Mouse (Mus musculus): ENCODE data around the gene Rnf5. TPM values are rescaled to one million over a fixed set of nuclear protein-coding genes. Genes with fewer than 3 reads are reported as not detected.
A peak's percentile ranks its signal among the peaks of the same experiment; 100 is the strongest.

Gene Rnf5
- total RNA-seq, 2 experiments from 2014 or later = 40.9 to 43.3 TPM

DNA sequence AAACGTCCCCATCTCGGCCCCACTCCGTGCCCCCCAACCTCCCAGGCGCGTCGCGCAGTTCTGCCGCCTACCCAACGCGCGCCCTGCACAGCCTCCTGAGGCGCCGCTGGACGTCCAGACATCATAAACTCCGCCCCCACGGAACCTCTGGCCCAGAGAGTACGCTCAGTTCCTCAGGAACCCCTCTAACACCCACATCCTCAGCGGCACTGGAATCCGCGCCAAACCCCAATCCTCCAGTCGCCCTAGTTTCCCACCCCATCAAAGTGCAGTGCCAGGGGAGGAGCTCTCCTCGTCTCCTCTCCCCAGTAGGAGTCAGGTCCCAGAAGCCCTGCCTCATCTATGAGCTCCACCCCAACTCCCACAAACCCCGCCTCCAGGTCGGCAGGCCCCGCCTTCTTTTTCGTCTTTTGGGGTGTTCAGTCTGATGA lies 28.8 kb upstream of the Rnf5 start:
- peak; percentile 91 to 93 for DNase-seq

DNA sequence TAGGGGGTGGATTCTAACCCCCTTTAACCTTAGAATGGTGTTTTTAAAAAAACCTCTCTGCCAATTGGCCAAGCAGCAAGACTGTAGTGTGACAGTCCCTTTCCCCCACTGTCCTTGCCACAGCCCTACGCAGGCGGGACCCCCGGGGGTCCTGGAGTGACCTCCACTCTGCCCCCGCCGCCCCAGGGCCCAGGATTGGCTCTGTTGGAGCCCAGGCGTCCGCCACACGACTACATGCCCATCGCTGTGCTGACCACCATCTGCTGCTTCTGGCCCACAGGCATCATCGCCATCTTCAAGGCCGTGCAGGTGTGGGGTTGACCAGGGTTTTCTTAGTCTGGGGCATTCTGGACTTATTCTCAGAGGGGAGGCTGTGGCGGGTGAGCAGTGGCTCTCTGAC lies 28.2 kb upstream of the Rnf5 start:
- no peak for DNase-seq

DNA sequence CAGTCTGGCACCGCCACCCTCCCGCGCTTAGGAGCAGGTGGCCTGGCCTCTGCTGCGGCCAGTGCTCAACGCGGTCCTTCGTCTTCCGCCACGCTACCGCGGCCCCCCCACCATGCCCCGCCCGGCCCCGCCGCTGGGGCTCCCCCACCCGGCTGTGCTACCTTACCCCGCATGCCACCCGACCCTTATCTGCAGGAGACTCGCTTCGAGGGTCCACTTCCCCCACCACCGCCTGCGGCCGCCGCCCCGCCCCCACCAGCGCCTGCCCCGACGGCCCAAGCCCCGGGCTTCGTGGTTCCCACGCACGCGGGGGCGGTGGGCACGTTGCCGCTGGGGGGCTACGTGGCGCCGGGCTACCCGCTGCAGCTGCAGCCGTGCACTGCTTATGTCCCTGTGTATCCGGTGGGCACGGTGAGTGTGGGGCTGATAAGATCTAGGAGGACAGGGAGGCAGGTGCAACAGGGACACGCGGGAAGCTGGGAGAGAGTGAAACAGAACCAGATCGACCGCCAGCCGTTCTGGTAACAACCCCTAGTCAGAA lies 27.3 kb upstream of the Rnf5 start:
- DNase-seq = no peak

DNA sequence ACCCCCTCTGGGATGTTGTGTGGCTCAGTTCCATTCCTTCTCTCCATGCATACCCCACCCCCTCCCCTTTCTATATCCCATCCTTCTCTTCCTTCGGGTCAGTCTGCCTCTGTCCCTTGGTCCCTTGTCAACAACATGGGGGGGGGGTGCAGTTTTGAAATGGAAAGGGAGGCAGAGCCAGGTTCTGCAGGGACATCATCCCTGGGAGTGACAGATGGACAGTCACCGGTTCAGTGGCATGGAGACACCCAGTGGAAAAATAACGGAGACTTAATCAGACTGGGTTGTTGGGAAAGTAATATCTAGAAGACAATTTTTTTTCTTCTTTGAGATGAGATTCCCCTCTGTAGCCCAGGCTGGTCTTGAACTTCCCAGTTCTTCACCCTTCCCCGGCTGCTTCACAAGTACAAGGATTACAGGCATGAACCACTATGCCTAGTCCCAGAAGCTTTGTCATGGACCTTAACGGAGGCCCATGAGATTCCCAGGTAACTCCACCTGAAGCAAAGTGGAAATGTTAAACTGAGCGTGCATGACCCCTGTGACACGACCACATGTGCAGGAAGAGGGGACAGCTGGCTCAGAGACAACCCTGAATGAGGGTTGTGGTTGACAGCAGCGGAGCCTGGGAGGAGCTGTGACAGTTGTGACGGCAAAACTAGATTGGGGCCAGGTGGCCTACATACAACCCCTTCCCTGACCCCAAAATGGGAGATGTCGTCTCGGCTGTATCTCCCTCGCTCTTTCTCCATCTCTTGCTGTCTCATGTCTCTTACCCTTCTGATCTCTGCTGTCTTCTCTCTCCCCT lies 26.5 kb upstream of the Rnf5 start:
- no peak for DNase-seq

DNA sequence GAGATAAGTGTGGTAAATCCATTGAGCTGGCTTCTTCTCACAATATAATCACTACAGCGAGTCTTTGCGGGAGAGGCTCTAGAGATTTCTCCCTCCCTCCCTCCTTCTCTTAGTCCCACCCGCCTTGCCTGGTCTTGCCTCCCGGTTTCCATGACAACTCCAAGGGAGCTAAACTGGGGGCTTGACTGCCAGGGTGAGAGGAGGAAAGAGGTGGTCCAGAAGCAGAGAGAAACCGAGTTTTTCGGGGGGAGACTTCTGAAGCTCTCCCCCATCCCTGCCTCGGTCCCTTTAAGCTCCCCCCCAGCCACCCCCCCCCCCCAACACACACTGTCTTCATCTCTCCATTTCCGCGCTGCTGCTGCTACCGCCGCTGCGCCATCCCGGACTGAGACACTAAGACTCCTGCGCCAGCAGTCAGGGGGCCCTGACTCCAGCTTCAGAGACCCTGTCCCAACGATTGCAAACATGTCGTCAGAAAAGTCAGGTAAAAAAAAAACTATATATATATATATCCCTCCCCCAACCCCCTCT lies 25.8 kb upstream of the Rnf5 start, which contains the start of gene Prrt1:
Gene Prrt1 (plus strand): TSS at position 313 of the 531 bp plus-strand sequence.
- peak in 1 of 2 experiments; percentile 44 for DNase-seq

DNA sequence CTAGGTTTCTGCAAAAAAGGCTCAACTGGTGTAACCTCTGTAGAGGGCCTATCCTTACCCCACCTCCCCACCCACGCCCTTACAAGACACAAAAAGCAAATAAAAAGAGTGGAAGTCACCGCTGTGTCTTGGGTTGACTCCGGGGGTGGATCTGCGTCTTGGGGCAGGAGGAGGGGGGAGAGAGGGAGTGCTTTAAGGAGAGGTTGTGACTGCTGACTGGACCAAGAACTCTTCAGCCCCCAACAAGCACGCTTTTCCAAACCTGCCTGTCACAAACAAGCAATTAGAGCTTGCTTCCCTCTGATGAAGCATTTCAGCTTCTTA lies 25.1 kb upstream of the Rnf5 start:
- no peak for DNase-seq

DNA sequence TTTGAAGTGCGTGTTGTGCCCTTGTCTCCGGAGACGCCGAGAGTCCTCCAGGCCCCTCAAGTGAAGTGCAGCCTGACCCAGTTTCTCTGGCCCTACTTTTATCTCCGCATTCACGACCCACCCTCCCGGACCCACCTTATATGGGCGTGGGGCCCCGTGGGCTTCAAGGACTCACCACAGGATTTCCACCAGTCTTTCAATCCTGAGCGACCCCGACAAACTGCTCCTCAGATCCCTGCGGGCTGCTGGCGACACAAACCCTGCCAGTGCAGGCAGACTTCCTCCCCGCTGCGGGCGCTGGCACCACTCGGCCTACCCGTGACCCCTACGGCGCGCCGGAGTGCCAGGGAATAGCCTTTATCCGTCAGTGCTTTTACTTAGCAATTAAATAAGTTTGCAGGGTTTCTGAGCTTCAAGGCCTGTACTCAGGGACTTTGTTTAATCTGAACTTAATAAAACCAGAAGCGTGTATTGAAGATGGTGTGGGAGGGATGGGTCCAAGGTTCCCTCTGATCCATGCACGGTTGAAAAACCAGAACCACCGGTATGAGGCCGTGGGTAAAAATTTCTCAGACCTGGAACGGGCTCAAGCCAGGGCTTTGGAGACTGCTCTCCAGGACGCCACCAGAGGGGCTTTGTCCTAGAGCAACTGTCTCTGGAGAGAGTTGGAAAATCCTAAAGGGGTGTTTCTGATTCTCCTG lies 24.6 kb upstream of the Rnf5 start, which contains the start of gene Ppt2:
Gene Ppt2 (minus strand): TSS at position 568 of the 701 bp plus-strand sequence.
- DNase-seq = peak; percentile 64 to 82

DNA sequence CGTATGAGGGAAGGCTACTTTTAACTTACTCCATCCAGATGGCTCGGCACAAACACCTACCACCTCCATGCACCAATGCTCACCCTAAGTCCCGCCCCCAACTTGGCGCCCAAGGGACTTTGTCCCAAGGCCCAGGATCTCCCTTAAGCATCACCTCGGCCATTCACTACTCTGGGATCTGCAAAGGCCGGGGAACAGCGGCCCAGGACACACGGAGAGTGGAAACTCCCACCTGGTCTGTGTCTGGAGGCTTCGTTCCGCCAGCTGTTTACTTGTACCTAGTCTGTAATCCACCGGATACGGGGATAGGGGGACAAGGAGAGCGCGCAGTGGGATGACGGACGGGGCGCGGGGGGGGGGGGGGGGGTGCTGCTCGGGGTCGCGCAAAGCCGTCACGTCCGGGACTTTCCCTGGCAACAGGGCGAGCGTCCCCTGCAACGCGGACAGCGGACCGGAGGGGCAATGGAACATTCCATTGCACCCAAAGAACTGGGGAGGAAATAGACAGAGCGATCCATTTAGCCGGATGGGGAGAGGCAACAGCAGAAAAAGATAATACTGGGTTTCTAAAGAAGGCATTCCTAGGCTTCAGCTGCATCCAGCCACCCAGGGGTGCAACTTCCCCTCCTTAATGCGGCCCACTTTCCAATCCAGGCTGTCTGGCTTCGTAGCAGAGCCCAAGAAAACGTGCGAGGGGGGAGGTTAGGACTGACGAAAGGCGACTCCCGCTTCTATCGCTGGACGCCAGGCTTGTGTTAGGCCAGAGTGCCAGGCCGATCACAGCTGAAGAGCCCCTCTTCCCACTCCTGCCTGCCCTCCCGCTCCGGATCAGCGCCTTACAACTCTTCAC lies 23.8 kb upstream of the Rnf5 start:
- DNase-seq = peak; percentile 90 to 94

DNA sequence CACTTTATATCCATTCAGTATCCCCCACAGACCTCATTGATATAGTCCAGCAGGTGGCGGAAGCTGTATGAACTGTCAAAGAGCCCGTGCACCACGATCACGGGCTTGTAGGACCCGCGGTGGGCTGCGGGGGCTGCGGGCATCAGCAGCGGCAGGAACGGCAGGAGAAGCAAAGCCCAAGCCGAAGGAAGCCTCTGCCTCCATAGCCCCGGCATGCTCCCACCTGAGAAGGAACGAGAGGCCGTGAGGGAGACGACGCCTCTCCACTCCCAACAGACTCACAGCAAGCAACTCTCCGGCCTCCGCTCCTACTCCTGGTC lies 23.2 kb upstream of the Rnf5 start:
- DNase-seq = no peak

DNA sequence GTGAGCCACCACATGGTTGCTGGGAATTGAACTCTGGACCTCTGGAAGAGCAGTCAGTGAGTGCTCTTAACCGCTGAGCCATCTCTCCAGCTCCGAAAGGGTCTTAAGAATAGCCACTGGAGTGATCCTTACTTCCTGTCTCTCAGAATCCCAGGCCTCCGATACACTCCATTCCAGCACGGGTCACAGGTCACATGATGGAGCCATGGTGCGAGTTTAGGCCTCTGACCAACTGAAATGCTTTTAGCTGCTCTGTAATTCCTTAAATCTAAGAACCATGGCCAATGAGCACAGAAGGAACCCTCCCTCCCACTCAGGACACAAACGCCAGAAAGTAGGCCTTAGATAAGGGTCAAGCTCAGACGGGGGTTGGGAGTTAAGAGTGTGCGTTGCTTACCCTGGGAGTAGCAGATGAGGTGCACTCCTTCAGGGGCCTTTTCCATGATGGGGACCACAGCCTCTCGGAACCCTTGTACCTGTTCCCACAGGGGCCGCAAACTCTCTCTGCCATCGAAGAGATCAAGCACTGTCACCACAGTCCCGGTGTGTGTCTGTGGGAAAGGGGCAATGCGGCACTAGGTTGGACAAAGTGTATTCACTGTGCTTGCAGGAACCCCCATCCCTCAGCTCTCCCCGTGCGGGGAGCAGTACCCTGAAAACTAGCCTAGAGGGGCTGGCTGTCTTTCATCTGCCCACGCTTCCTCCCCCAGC lies 22.7 kb upstream of the Rnf5 start:
- no peak for DNase-seq

DNA sequence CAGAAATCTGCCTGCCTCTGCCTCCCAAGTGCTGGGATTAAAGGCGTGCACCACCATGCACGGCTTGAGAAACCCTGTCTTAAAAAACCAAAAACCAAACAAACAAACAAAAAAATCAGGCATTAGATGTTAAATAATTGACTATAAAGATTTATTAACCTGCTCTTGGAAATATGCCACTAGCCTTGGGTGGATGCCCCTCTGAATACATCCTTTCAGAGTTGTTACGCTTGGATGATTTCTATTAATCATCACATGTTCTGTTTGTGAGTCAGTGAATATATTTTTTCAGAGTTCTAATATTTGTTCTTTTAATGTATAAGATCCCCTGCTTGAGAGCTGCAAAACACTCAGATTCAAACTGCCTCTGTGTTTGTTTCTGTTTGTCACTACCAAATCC lies 21.5 kb upstream of the Rnf5 start:
- DNase-seq = no peak

DNA sequence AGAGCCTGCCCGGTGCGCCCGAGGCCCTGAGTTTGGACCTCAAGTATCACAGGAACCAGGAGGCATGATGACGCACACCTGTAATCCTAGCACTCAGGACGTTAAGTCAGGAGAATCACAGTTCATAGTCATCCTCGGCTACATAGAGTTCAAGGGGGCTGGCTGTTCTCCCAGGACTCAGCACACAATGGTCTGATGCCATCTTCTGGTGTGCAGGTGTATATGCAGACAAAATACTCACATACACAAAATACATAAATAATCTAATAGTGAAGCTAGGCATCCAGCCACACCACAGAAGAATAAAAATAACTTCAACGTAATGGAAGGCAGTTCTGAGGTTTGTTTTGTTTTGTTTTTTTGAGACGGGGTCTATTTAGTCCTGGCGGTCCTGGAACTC lies 19.7 kb upstream of the Rnf5 start:
- DNase-seq = no peak

DNA sequence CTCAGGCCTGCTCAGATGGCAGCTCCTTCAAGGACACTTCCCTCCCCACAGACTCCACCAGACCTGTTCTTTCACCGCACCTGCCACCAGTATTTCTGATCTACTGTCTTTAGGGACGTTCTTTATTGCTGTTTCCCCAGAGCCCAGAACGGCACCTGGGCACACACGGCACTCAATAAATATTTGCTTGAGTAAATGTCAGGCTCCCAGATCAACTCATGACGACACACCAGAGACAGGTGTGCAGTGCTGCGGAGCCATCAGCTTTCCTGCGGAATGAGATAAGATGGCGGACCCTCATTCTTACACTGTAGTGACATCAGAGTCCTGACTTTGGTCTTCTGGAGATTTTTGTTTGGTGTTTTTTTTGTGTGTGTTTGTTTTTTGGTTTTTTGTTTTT lies 17.5 kb upstream of the Rnf5 start:
- DNase-seq = no peak

DNA sequence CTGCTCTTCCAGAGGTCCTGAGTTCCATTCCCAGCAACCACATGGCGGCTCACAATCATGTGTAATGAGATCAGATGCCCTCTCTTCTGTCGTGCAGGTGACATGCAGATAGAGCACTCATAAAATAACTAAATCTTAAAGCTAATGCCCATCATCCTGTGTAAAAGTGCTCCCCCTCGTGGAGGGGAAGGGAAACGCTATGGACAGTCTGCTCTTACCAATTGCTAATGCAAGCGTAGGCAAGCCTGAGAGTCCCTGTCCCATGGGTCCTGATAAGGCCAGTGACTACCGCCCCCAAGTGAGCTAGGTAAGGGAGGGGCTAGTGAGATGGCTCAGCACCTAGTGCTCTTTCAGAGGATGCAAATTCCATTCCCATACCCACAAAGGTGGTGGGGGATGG lies 15.5 kb upstream of the Rnf5 start:
- peak; percentile 71 to 89 for DNase-seq

DNA sequence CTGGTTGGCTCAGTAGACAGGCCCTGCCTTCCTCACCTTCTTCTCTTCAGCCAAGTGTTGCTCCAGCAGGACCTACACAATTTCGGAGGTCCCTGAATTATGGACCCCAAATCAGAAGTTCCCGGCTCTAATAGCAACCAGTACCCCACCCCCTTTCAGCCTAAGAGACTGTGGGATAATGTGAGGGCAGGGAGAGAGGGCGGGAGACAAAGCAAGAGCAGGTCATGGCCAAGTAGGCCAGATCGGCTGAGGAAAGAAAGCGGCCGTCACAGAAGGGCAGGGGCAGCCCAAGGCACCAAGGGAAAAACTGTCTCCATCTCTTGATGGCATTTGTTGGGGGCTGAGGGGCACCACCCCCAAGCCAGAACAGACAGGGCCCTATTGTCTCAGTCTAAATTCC lies 12.4 kb upstream of the Rnf5 start, which contains the start of gene Egfl8:
Gene Egfl8 (minus strand): TSS at position 101 of the 400 bp plus-strand sequence.
- DNase-seq = no peak

DNA sequence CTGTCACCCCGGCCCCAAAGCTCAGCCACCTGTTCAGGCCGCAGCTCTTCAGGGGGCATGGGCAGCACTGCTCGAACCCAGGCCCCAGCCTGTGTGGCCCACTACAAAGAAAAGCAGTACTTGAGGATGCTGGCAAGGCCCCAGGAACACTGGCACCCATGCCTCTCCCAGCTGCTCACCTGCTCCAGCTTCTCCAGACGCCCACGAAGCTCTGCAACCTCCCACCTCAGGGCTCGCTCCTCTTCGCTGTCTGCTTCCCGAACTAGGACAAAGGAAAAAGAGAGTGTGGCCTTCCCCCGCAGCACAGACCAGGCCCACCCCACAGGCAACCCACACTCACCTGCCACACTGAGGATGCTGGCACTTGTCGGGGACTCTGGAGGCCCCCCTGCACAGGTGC lies 10.3 kb upstream of the Rnf5 start:
- no peak for DNase-seq

DNA sequence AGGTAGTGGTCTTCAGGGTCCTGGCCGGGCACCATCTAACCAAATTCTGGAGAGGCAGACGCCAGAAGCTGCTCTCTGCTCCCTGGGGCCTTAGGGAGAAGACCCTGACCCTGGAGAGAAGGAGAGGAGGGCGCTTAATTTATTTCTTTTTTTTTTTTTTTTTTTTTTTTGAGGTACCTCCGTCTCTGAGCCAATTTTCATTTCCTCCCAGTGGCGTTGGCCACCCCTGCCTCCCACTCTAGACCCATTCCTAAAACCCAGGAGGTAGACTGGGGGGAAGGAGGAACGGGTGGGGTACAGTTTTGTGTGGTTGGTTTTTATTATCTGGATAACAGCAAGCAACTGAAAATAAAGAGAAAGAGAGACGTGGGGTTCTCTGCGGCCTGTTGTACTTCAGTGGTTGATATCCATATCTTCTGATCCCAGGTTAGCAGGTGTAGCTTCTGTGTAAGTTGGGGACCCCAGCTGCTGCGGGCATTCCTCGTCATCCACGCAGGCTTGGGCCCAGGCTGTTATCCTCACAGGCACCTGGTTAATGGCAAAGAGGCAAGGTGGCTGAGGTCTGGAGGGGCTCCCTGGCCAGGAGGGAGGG lies 9.7 kb upstream of the Rnf5 start:
- no peak for DNase-seq

DNA sequence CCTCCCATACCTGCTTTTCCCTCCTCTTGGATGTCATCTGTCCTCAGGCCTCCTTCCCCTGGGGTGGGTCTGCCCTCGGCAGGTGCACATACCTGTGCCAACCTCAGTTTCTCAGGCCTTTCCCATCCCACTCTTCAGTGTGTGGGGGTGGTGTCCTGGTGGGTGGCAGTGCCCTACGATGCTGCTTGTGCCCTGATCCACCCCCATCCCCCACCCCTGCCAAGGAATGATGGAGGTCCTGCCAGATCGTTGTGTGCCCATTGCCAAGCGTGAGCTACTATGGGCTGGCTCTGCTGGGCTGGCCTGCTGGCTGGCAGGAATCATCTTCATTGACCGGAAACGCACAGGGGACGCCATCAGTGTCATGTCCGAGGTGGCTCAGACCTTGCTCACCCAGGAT lies 7.6 kb upstream of the Rnf5 start:
- no peak for DNase-seq

DNA sequence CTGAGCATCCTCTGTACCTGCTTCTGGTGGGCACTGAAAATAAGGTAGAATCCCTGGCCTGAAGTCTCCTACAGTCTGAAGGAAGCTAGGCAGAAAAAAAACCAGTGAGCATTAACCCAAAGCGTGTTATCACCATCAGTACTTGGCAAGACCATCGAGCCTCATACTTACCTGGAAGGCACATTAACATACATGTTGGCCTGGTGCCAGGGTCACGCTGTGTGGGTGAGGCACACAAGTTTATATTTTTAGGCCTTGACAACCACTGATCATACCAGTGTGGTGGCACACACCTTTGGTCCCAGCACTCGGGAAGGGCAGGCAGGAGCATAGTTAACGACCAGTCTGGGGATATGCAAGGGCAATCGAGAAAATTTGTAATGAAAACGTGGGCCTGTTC lies 4.5 kb upstream of the Rnf5 start:
- DNase-seq = no peak

DNA sequence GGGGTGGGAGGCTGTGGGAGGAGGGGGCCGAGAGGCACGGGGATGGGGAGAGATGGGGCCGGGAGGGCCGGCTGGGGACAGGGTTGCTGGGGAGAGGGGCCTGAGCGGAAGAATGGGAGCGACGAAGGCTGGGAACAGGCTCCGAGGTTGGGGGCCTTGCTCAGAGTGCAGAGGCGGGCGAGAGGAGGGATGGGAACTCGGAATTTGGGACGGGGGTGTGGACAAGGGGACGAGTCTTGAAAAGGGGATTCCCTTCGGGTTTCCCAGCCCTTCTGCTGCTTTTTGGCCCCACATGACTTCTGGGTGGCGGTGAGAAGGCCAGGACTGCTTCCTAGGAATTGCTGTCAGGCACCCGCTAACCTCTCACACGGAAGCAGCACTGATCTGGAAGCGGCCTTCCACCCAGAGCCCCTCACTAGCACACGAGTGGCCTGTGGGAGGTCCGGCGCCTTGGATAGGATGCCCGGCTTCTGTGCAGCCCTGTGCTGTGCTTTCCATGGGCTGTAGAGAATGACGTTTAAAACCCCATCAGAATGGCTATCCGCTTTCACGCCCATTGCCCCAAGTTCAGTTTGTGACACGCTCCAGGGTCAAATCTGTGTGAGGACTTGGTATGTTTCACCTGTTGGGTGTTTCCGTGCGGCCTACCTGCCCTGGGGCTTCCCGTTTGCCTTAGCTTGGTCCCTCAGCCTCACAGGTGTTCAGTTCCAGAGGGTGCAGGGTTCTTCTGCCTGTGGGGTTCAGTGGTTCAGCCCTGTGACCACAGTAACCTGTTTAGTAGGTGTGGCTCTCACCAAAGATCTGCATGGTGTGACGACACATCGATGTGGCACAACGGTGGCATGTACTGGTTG lies 2.9 kb upstream of the Rnf5 start:
- no peak for DNase-seq

Measured in heart, adult 18-20 months (tissue).